Mouse (Mus musculus): Measurements from ENCODE around the gene Olfr160. TPM values are rescaled to one million over a fixed set of nuclear protein-coding genes. Genes with fewer than 3 reads are reported as not detected.

The Olfr160 gene
- total RNA-seq, 2 experiments from 2014 or later, result not detected

Other genes starting within 250 kb of the Olfr160 start
- 1 to 10 TPM; 3.0 to 6.6 TPM for gene Msantd2, start 226.9 kb downstream of the Olfr160 start, total RNA-seq (2021)
- 10 to 100 TPM; 17.0 to 26.7 TPM for gene Esam, start 188.2 kb downstream of the Olfr160 start, total RNA-seq (2021)
- gene Vsig2, start 177.0 kb downstream of the Olfr160 start, total RNA-seq (2021), result 1 to 10 TPM; 1.1 to 2.4 TPM
- gene Nrgn, start 163.3 kb downstream of the Olfr160 start, total RNA-seq (2021), result under 1 TPM; 0.72 to 0.79 TPM
- gene Siae, start 160.6 kb downstream of the Olfr160 start, total RNA-seq (2021), result 1 to 10 TPM; 3.0 to 4.0 TPM
- gene Spa17, start 102.5 kb downstream of the Olfr160 start, total RNA-seq (2021), result 1 to 10 TPM; 2.0 to 3.4 TPM
- gene Tbrg1, start 58.9 kb downstream of the Olfr160 start, total RNA-seq (2021), result 10 to 100 TPM; 28.7 to 32.5 TPM
- not detected for gene Panx3, start 47.0 kb downstream of the Olfr160 start, total RNA-seq (2021)
- not detected for gene Olfr874, start 28.9 kb upstream of the Olfr160 start, total RNA-seq (2021)
- gene Olfr875, start 55.6 kb upstream of the Olfr160 start, total RNA-seq (2021), result not detected
- not detected for gene Olfr876, start 86.8 kb upstream of the Olfr160 start, total RNA-seq (2021)
- not detected for gene Olfr877, start 138.0 kb upstream of the Olfr160 start, total RNA-seq (2021)
- not detected for gene Olfr145, start 180.5 kb upstream of the Olfr160 start, total RNA-seq (2021)
- gene Olfr878, start 201.6 kb upstream of the Olfr160 start, total RNA-seq (2021), result not detected

Measured in gastrocnemius, postnatal 25 days (tissue).